Mouse (Mus musculus) urinary bladder, adult 18-20 months (tissue): ENCODE data around the gene Eif6.

Experiments used
- DNase-seq, 2 experiments: peaks; one replicate each; pipeline ENCODE4 v3.0.0; 2022; ENCODE audit warnings: low spot score in 2 of 2, mixed read lengths in 2 of 2

Gene Eif6

GRCm38 (mm10) chr2:155825904-155826629, 658 bp downstream of the Eif6 start:
- no peak for DNase-seq

DNA sequence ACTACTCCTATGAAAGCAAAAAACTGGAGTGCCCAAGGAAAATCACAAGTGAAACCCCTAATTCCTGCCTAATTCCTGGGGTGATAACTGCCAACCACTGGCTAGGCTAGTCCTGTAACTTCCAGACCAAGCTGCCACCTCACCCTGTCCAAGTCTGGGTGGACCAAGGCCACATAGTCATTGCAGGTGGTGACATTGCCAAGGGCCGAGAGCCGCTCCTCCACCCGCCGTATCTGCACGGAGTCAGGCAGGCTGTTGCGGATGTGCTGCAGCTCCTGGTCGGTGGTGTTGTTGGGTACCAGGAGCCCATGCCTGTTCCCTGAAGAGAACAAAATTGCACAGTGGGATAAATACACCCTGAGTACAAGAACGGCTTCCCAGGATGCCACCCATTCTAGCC, 3.0 kb downstream of the Eif6 start:
- no peak for DNase-seq

DNA sequence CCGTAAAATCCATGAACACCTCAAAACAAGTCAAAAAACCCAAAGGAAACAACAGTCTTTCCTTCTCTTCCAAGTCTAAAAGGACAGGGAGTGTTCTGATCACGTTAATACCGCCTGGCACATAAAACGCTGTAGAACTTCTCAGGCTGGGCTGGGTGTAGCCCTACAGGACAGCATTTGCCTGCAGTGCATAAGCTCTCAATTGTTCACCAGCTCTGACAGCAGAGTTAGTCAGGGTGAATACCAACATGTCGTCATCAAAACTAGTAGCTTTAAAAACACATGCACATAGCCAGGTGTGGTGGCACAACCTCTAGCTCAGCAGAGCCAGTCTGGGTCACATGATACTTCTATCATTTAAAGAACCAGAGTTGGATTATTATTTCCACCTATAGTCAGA, 5.9 kb downstream of the Eif6 start:
- DNase-seq: no peak

- DNase-seq: peak in 1 of 2 experiments; percentile 53
These were observed 7.1 kb downstream of the Eif6 start for GRCm38 (mm10) chr2:155819449-155820251.

DNA sequence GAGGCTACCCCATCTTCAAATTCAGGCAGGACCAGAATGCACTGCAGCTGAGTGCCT, 7.5 kb downstream of the Eif6 start, which contains the start of gene BC029722:
BC029722 (minus strand) TSS at position 35 of the 57 bp plus-strand sequence.
- no peak for DNase-seq

- peak; percentile 93 for DNase-seq
These were observed 7.9 kb downstream of the Eif6 start for GRCm38 (mm10) chr2:155818596-155819391.

GRCm38 (mm10) chr2:155817301-155818245, 9.2 kb downstream of the Eif6 start:
- peak in 1 of 2 experiments; percentile 29 for DNase-seq

DNA sequence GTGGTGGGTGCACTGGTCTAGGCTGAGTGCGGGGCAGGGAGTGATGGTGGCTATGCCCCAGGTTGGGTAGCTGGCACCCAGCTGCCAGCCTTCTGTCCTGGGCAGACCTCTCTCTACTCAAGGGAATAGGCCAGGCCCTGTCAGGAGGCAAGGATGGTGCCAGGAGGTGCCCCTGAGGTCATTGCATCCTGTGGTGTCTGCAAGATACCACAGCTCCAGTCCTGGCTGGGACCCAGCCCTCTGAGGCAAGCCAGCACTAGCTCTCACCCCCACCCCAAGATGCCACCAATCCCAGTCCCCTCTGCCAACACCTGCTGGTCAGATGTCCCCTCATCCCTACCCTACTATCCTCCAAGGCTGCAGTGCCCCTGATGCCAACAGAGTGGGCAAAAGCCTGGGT, 10.5 kb downstream of the Eif6 start:
- DNase-seq: no peak

DNA sequence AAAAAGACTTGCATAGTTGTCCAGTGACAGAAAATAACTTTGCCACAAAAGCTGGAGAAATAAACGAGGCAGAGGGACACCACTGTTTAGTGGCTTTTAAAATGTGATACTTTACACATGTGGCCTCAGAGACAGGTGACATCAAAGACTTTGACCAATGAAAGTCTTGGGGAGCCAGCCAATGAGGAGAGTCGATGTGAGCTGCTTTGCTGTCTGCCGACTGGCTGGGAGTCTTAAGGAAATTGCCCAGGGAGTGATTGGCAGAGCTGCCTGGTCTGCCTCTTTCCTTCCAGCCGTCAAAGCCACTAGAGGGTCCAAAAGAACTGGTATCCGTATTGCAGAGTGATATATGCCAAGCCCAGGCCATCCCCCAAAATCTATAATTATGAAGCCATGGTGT, 11.9 kb downstream of the Eif6 start:
- DNase-seq: no peak

DNA sequence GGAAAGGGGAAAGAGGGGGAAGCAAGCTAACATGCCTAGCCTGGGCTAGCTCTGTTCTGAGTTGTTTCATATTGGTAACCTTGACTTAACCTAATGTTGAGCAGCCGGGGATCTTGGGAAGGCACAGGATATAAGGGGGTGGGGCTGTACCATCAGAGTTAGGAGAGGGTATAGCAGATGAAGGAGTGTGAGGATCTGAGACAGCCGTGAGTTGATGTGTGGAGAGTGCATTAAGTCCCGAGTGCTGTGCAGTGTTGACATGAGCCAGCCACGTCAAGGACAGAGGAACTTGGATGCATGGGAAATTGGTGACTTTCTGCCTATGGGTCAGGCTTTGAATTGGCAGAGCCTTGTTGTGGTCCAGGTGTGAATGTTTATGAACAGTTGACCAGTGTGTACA, 14.1 kb downstream of the Eif6 start:
- no peak for DNase-seq

DNA sequence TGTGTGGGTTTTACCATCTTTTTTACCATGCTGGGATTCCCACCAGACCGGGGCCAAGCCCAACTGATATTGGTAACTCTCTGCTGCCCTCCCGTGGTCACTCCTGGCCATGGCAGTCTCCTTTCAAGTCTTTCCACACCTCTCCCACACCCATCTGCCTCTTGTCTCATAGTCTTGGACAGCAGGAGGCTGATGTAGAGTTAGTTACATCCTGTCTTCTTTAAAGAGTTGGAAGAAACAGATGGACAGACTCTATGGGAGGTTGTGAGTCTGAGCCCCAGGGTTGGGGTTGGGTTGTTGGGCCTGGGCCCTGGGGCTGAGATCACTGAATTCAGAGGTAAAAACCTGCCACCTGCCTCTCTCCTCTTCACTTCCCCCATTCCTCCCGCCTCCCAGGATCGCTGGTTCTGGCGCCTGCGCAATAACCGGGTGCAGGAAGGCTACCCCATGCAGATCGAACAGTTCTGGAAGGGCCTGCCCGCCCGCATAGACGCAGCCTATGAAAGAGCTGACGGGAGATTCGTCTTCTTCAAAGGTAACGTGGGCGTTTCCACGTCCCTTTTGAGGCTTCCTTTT, 14.8 kb downstream of the Eif6 start:
- DNase-seq: peak; percentile 47 to 76

- DNase-seq: no peak
These were observed 17.1 kb downstream of the Eif6 start for GRCm38 (mm10) chr2:155809620-155810019.

DNA sequence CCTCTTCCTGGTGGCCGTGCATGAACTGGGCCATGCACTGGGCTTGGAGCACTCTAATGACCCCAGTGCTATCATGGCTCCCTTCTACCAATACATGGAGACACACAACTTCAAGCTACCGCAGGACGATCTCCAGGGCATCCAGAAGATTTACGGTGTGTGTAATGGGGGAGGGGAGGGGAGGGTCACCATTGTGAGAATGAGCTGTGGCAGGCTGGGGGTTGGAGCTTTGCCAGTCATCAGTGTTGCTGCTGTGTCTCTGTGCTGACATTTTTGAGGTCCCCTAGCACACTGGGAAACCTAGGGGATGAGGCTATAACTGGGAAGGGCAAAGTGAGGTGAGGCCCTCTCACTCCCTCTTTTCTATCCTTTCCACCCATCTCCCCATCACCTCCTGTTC, 19.3 kb downstream of the Eif6 start:
- no peak for DNase-seq

- no peak for DNase-seq
These were observed 20.2 kb downstream of the Eif6 start for GRCm38 (mm10) chr2:155806548-155806947.

- DNase-seq: no peak
These were observed 20.8 kb downstream of the Eif6 start for GRCm38 (mm10) chr2:155805925-155806255.

DNA sequence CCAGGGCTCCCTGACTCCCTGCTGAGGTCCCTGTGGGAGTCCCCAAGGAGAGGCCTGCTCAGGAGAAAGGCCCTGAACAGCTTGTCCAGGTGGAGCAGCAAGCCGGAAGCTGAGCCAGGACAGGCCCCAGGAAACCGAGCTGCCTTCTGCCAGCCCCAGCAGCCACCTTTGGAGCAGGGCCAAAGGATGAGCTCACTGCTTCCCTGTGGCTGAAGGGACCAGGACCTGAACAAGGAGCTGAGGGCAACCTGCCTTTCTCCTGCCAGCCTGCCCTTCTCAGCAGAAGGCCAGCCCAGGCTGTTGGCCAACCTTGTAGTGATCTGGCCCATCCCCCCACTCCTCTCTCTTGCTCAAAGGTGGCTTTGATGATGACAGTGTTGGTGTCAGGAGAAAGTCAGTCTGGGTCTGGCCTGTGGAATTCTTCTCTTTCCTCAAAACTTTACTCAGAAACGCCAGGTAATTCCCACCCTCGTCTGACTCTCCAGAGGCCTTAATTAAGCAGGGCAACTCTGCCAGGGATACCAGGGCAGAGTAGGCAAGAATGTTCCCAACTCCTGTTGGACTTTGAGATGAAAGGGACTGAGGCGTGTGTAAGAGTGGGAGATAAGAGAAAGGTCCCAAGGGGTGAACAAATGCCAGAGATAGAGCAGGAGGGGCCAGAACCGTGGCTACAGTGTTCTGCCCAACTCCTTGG, 21.3 kb downstream of the Eif6 start:
- DNase-seq: no peak

DNA sequence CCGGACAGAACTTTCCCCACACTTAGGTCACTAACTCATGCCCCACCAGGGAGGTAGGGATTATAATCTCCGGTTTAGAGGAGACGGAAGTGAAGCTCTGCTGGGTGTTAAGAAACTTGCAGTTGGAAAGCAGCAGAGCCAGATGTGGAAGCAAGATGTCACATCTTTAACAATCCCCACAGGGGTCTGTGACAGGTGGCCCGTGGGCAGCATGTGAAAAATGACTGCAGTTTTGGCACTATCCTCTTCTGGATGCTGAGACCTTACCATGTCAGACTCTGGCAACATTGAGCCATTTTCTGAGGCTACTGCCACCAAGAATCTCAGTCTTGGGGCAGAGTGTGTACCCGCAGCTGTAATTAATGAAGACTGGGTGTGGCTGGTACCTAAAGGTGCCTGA, 22.7 kb downstream of the Eif6 start:
- DNase-seq: no peak

DNA sequence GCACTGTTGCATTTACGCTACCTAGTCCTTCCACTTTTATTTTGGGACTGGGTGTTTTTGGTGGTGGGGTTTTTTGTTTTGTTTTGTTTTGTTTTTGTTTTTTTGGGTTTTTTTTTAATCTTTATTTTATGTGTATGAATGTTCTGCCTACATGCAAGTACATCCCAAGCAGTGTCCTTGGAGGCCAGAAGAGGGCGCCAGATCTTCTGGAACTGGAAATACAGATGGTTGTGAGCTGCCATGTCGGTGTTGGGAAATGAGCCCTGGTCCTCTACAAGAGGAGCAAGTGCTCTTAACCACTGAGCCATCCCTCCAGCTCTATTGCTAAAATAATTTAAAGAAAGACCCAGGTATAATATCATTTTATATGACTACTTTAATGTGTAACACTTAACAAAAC, 24.0 kb downstream of the Eif6 start:
- no peak for DNase-seq

DNA sequence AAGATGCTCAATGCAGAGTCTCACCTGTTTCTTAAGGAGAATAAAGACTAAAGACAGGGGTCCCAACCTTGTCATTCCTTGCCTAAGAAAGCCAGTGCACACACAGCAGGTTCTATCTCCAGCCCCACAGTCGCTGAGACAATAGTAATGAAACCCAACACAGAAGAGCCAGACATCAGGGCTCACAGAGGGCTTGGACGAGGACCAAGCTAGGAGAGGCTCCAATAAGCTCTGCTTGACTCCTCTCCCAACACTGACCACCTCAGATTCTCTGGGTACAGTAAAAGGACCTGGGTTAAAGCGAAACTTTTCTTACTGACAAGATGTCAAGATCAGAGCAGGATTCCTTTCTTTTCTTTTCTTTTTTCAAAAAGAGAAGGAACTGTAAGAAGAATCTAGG, 28.1 kb downstream of the Eif6 start:
- DNase-seq: no peak

DNA sequence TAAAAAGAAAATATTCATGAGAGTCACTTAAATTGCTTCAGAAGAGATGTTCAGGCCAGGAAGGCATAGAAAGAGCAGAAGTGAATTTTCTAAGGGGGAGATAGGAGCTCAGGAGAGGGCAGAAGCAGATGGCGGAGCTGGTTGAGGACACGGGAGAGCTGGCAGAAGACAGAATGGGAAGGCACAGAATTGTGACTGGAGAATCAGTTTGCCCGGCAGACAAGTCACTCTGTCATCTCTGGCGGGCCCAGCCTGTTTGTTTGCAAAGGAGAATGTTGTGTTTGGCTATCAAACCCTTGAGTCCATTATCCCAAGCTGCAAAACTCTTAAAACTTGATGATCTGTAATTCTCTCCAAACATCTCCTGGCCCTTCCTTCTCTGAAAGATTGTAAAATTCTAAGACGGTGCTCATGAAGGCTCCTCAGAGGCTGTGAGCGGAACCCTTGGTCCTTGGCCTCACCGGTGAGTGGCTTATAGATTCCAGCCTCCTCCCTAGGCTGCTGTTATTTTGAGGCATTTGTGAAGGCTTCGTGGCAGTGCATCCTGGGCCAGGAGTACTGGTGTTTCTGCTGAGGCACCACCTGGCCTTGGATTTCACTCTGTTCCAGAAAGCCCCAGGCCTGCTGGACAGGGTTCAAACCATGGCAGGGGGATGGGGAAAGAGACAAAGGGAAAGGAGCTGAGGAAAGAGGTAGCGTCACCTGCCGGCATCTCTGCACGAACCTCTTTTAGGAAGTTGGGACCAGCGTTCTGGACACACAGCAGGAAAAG, 31.9 kb downstream of the Eif6 start:
- no peak for DNase-seq
